Mouse (Mus musculus) right cerebral cortex, postnatal 4 days (tissue): ENCODE data around the gene Spata25.
"Not testable (repeated sequence)": the region's sequence is repeated elsewhere in the genome, so short reads cannot be mapped to it uniquely, and the experiment has no call there.

Source experiments
- DNase-seq: peaks from one replicate; pipeline ENCODE4 v3.0.0-alpha.2; 2022

Gene Spata25

GRCm38 (mm10) chr2:164804533-164805331 lies 23.6 kb downstream of the Spata25 start, which contains the start of the genes Acot8 and Zswim3:
TSS of gene Acot8 (minus strand) at chr2:164804882.
TSS of gene Zswim3 (plus strand) at chr2:164805098.
- peak; percentile 96 for DNase-seq

- DNase-seq, result no peak
These were observed 24.4 kb downstream of the Spata25 start for GRCm38 (mm10) chr2:164803921-164804313.

- DNase-seq, result no peak
These were observed 25.0 kb downstream of the Spata25 start for GRCm38 (mm10) chr2:164803201-164803920.

- DNase-seq, result no peak
These were observed 27.9 kb downstream of the Spata25 start for GRCm38 (mm10) chr2:164800252-164801004.

GRCm38 (mm10) chr2:164798554-164798953 lies 29.8 kb downstream of the Spata25 start:
- DNase-seq, result not testable (repeated sequence)

- DNase-seq, result no peak
These were observed 32.5 kb downstream of the Spata25 start for GRCm38 (mm10) chr2:164795868-164796267.

GRCm38 (mm10) chr2:164794293-164794692 lies 34.0 kb downstream of the Spata25 start:
- peak; percentile 80 for DNase-seq

GRCm38 (mm10) chr2:164793772-164794171 lies 34.6 kb downstream of the Spata25 start:
- DNase-seq, result no peak

GRCm38 (mm10) chr2:164793236-164793635 lies 35.1 kb downstream of the Spata25 start:
- peak; percentile 46 for DNase-seq

GRCm38 (mm10) chr2:164792400-164793190 lies 35.7 kb downstream of the Spata25 start:
- DNase-seq, result no peak

GRCm38 (mm10) chr2:164791841-164792261 lies 36.5 kb downstream of the Spata25 start:
- DNase-seq, result peak; percentile 30

- no peak for DNase-seq
These were observed 37.9 kb downstream of the Spata25 start for GRCm38 (mm10) chr2:164790451-164790850.

- no peak for DNase-seq
These were observed 39.9 kb downstream of the Spata25 start for GRCm38 (mm10) chr2:164788411-164788810.

GRCm38 (mm10) chr2:164787779-164788178 lies 40.6 kb downstream of the Spata25 start:
- DNase-seq, result no peak

- DNase-seq, result no peak
These were observed 41.3 kb downstream of the Spata25 start for GRCm38 (mm10) chr2:164787032-164787431.

GRCm38 (mm10) chr2:164786388-164786885 lies 41.9 kb downstream of the Spata25 start:
- DNase-seq, result no peak

GRCm38 (mm10) chr2:164785481-164786387 lies 42.6 kb downstream of the Spata25 start, which contains the start of gene Snx21:
TSS of gene Snx21 (plus strand) at chr2:164785823.
- peak; percentile 77 for DNase-seq

- DNase-seq, result no peak
These were observed 43.4 kb downstream of the Spata25 start for GRCm38 (mm10) chr2:164784869-164785420.

- no peak for DNase-seq
These were observed 44.3 kb downstream of the Spata25 start for GRCm38 (mm10) chr2:164783926-164784581.

- no peak for DNase-seq
These were observed 46.5 kb downstream of the Spata25 start for GRCm38 (mm10) chr2:164781876-164782275.
